In genomic region chr9:114371717-114372116, GRCm38 (mm10) we compare ENCODE assay signal across 20 mouse cellular contexts. TPM values are rescaled to one million over a fixed set of nuclear protein-coding genes. Genes with fewer than 3 reads are reported as not detected.
DNase-seq lines count a peak whose midpoint lies in the region; ATAC-seq and TF ChIP-seq lines count a peak whose summit lies in the region.
"Not testable (repeated sequence)": the region's sequence is repeated elsewhere in the genome, so short reads cannot be mapped to it uniquely, and the experiment has no call there.
"Had no signal": no experiment of that assay in that cellular context is flagged by ENCODE, and none has a peak within 500 bp of the region (broad histone marks: within the 10 kb centered on the region; RNA-seq: fewer than 3 reads in every experiment).

No protein-coding gene starts in this region.

- TF ChIP-seq POLR2A in CH12.LX (IDR thresholded peaks at IDR 0.05; ENCODE audit: low read depth, low read length): not testable (repeated sequence)

- H3K4me1 ChIP-seq in CH12.LX (ENCODE audit: control insufficient read depth in 1 of 2, insufficient read depth in 2 of 2); forebrain, embryonic 14.5 days (ENCODE audit: control insufficient read depth, insufficient read depth, low read length); intestine, postnatal 0 days (replicated peaks; ENCODE audit: control insufficient read depth, insufficient read depth, low read length); liver, embryonic 14.5 days (replicated peaks; ENCODE audit: control insufficient read depth in 2 of 2, insufficient read depth in 2 of 2, low read length in 1 of 2); midbrain, postnatal 0 days (ENCODE audit: insufficient read depth, low read length); stomach, postnatal 0 days (replicated peaks; ENCODE audit: control insufficient read depth, insufficient read depth): not testable (repeated sequence)

- dilution Hi-C loops in CH12.LX (cut with MboI; ENCODE audit: extremely low pct_ligation_motif_present, extremely low pct_unique_long_range_greater_than_20kb, low sequenced_read_pairs): not testable (repeated sequence)

- 20% methylated on average over 5 of the region's 5 CpGs for WGBS in forebrain, embryonic 14.5 days
- 33% methylated on average over 5 of the region's 5 CpGs for WGBS in intestine, postnatal 0 days
- 29% methylated on average over 5 of the region's 5 CpGs for WGBS in liver, embryonic 14.5 days (ENCODE audit: insufficient replicate concordance)
- WGBS in midbrain, postnatal 0 days: 32% methylated on average over 5 of the region's 5 CpGs
- WGBS in stomach, postnatal 0 days: 27% methylated on average over 5 of the region's 5 CpGs

- not testable (repeated sequence) for TF ChIP-seq EP300 in CH12.LX (IDR thresholded peaks at IDR 0.05; ENCODE audit: low read length); liver, embryonic 14.5 days (IDR thresholded peaks at IDR 0.05; ENCODE audit: low read depth); stomach, postnatal 0 days (optimal IDR thresholded peaks at IDR 0.05)

- H3K27ac ChIP-seq in CH12.LX (ENCODE audit: insufficient read depth, low read depth); forebrain, embryonic 14.5 days (ENCODE audit: low read depth, low read length); intestine, postnatal 0 days (ENCODE audit: low read depth, low read length); liver, embryonic 14.5 days; midbrain, postnatal 0 days (ENCODE audit: low read depth, low read length); stomach, postnatal 0 days (replicated peaks): not testable (repeated sequence)

- H3K9me3 ChIP-seq in CH12.LX (replicated peaks; ENCODE audit: low read length); forebrain, embryonic 14.5 days (replicated peaks; ENCODE audit: control insufficient read depth, low read length); intestine, postnatal 0 days (ENCODE audit: control insufficient read depth); liver, embryonic 14.5 days (ENCODE audit: control insufficient read depth, low read length); midbrain, postnatal 0 days (ENCODE audit: low read length); stomach, postnatal 0 days (ENCODE audit: control insufficient read depth, low read length): not testable (repeated sequence)

- peak in 1 of 2 experiments; percentile 48; a peak in 2 of 4 replicates for TF ChIP-seq CTCF in CH12.LX (conservative IDR thresholded peaks at IDR 0.05 in 1 of 2, IDR thresholded peaks at IDR 0.05 in 1 of 2; ENCODE audit: low read depth in 2 of 2, low read length in 2 of 2)
- peak; percentile 59 for TF ChIP-seq CTCF in intestine, postnatal 0 days (IDR thresholded peaks at IDR 0.05; ENCODE audit: low read depth)
- TF ChIP-seq CTCF in liver, embryonic 14.5 days (IDR thresholded peaks at IDR 0.05; ENCODE audit: low read depth): peak; percentile 53
- TF ChIP-seq CTCF in midbrain, postnatal 0 days (IDR thresholded peaks at IDR 0.05): peak; percentile 44
- TF ChIP-seq CTCF in stomach, postnatal 0 days (IDR thresholded peaks at IDR 0.05; ENCODE audit: low read depth): peak; percentile 25; the same call in 1 of the 2 replicates

- DNase-seq in CH12.LX (ENCODE audit: extremely low read depth) (peak; percentile 43), ZHBTc4 (ENCODE audit: low read depth, low spot score) (peak; percentile 72)
- peak; percentile 24 for DNase-seq in forebrain, embryonic 14.5 days (ENCODE audit: low spot score)
- DNase-seq in liver, embryonic 14.5 days (ENCODE audit: low read depth in 3 of 3, low spot score in 3 of 3); stomach, postnatal 0 days (ENCODE audit: low spot score): not testable (repeated sequence)
- peak; percentile 52 for DNase-seq in midbrain, postnatal 0 days (ENCODE audit: low spot score)

- in situ Hi-C loops in CH12.LX (cut with MboI; ENCODE audit: low pct_ligation_motif_present, low pct_unique_long_range_greater_than_20kb, low sequenced_read_pairs): not testable (repeated sequence)

- not testable (repeated sequence) for ATAC-seq in forebrain, embryonic 14.5 days; intestine, postnatal 0 days; liver, embryonic 14.5 days (ENCODE audit: insufficient read depth); midbrain, postnatal 0 days (ENCODE audit: low FRiP score); stomach, postnatal 0 days (ENCODE audit: low FRiP score, low TSS enrichment)

- not testable (repeated sequence) for H3K79me2 ChIP-seq in CH12.LX (replicated peaks; ENCODE audit: control insufficient read depth, extremely low read depth, insufficient read depth, poor library complexity, severe bottlenecking)

- peaks cover 21 to 34% of the 10 kb centered on the region in 2 experiments for H3K36me3 ChIP-seq in CH12.LX (replicated peaks in 1 of 2; ENCODE audit: control insufficient read depth in 1 of 2, insufficient read depth in 1 of 2, low read length in 1 of 2)
- not testable (repeated sequence) for H3K36me3 ChIP-seq in forebrain, embryonic 14.5 days (ENCODE audit: control insufficient read depth, insufficient read depth, low read length); intestine, postnatal 0 days (ENCODE audit: control insufficient read depth, insufficient read depth); liver, embryonic 14.5 days (replicated peaks; ENCODE audit: control insufficient read depth, insufficient read depth, low read depth); midbrain, postnatal 0 days (ENCODE audit: insufficient read depth, low read length); stomach, postnatal 0 days (ENCODE audit: control insufficient read depth, insufficient read depth, low read length)

- not testable (repeated sequence) for H3K27me3 ChIP-seq in CH12.LX (replicated peaks); forebrain, embryonic 14.5 days (replicated peaks; ENCODE audit: control insufficient read depth, insufficient read depth, low read length); intestine, postnatal 0 days (replicated peaks; ENCODE audit: control insufficient read depth, insufficient read depth, low read length); liver, embryonic 14.5 days (ENCODE audit: control insufficient read depth, insufficient read depth, low read length); midbrain, postnatal 0 days (ENCODE audit: insufficient read depth, low read length); stomach, postnatal 0 days (ENCODE audit: control insufficient read depth, insufficient read depth, low read length)

- H3K4me2 ChIP-seq in CH12.LX (ENCODE audit: insufficient read depth, low read depth, poor library complexity, severe bottlenecking); forebrain, embryonic 14.5 days (ENCODE audit: low read length); intestine, postnatal 0 days (replicated peaks; ENCODE audit: low read depth); liver, embryonic 14.5 days (ENCODE audit: low read depth); midbrain, postnatal 0 days (ENCODE audit: low read depth, low read length, poor library complexity, severe bottlenecking); stomach, postnatal 0 days (replicated peaks; ENCODE audit: low read depth): not testable (repeated sequence)

- peak; percentile 27 for TF ChIP-seq RAD21 in CH12.LX (IDR thresholded peaks at IDR 0.05; ENCODE audit: low read depth, low read length)

- H3K9ac ChIP-seq in CH12.LX (ENCODE audit: insufficient read depth, low read depth); forebrain, embryonic 14.5 days (ENCODE audit: low read length); intestine, postnatal 0 days (ENCODE audit: low read depth, low read length); liver, embryonic 14.5 days (replicated peaks); midbrain, postnatal 0 days (replicated peaks; ENCODE audit: low read length, poor library complexity, severe bottlenecking); stomach, postnatal 0 days (ENCODE audit: low read length): not testable (repeated sequence)

- H3K4me3 ChIP-seq in CH12.LX (replicated peaks in 1 of 3; ENCODE audit: low read depth in 2 of 3, low read length in 2 of 3, poor library complexity in 1 of 3); forebrain, embryonic 14.5 days (ENCODE audit: low read depth, low read length); intestine, postnatal 0 days (ENCODE audit: low read depth, low read length); liver, embryonic 14.5 days (ENCODE audit: insufficient read depth in 1 of 2, low read depth in 2 of 2, low read length in 2 of 2); midbrain, postnatal 0 days (ENCODE audit: low read depth, low read length); stomach, postnatal 0 days (ENCODE audit: low read depth, low read length): not testable (repeated sequence)

RNA-seq across cellular contexts. Expression of gene Crtap, which starts 18.8 kb away (rescaled TPM):
- total RNA-seq in CH12.LX (2012; rRNA removed) (13.8 and 17.8 TPM in 2 replicates), CH12.LX (2014; rRNA removed) (19.2 and 20.6 TPM in 2 replicates)
- polyA plus RNA-seq in CH12.LX (2012; ENCODE audit: insufficient read length, low read depth): 25.2 and 27.7 TPM in 2 replicates
- 23.6 and 26.2 TPM in 2 replicates for polyA plus RNA-seq in forebrain, embryonic 14.5 days (2014; fragmentation: Nextera tagmentation; extraction: Ambion mirVana)
- polyA plus RNA-seq in intestine, postnatal 0 days (2015; fragmentation: Nextera tagmentation; extraction: Ambion mirVana): 57.3 and 58.3 TPM in 2 replicates
- polyA plus RNA-seq in liver, embryonic 14.5 days (2012; rRNA removed): 12.8 and 13.1 TPM in 2 replicates
- polyA plus RNA-seq in liver, embryonic 14.5 days (2014; fragmentation: Nextera tagmentation; extraction: Ambion mirVana): 13.7 and 19.6 TPM in 2 replicates
- total RNA-seq in midbrain, postnatal 0 days (2014; rRNA removed): 12.6 and 21.4 TPM in 2 replicates
- polyA plus RNA-seq in midbrain, postnatal 0 days (2015; fragmentation: Nextera tagmentation; extraction: Ambion mirVana): 25.8 and 26.0 TPM in 2 replicates
- 76.3 and 85.5 TPM in 2 replicates for polyA plus RNA-seq in stomach, postnatal 0 days (2015; fragmentation: Nextera tagmentation; extraction: Ambion mirVana)

RNA-seq across cellular contexts. Expression of gene Glb1, which starts 29.2 kb away (rescaled TPM):
- 33.9 and 40.7 TPM in 2 replicates for total RNA-seq in CH12.LX (2012; rRNA removed)
- 22.4 and 25.7 TPM in 2 replicates for total RNA-seq in CH12.LX (2014; rRNA removed)
- 32.4 and 35.4 TPM in 2 replicates for polyA plus RNA-seq in CH12.LX (2012; ENCODE audit: insufficient read length, low read depth)
- 25.9 and 26.3 TPM in 2 replicates for polyA plus RNA-seq in forebrain, embryonic 14.5 days (2014; fragmentation: Nextera tagmentation; extraction: Ambion mirVana)
- polyA plus RNA-seq in intestine, postnatal 0 days (2015; fragmentation: Nextera tagmentation; extraction: Ambion mirVana): 491 and 524 TPM in 2 replicates
- 10.2 and 10.5 TPM in 2 replicates for polyA plus RNA-seq in liver, embryonic 14.5 days (2012; rRNA removed)
- polyA plus RNA-seq in liver, embryonic 14.5 days (2014; fragmentation: Nextera tagmentation; extraction: Ambion mirVana): 13.1 TPM in 2 replicates
- total RNA-seq in midbrain, postnatal 0 days (2014; rRNA removed): 29.6 and 38.0 TPM in 2 replicates
- polyA plus RNA-seq in midbrain, postnatal 0 days (2015; fragmentation: Nextera tagmentation; extraction: Ambion mirVana): 32.1 and 35.3 TPM in 2 replicates
- polyA plus RNA-seq in stomach, postnatal 0 days (2015; fragmentation: Nextera tagmentation; extraction: Ambion mirVana): 27.1 and 28.2 TPM in 2 replicates

RNA-seq across cellular contexts. Expression of gene Tmppe, which starts 29.2 kb away (rescaled TPM):
- total RNA-seq in CH12.LX (2012; rRNA removed) (8.2 and 10.4 TPM in 2 replicates), CH12.LX (2014; rRNA removed) (2.4 and 3.2 TPM in 2 replicates)
- 5.7 and 7.3 TPM in 2 replicates for polyA plus RNA-seq in CH12.LX (2012; ENCODE audit: insufficient read length, low read depth)
- 1.7 and 1.8 TPM in 2 replicates for polyA plus RNA-seq in forebrain, embryonic 14.5 days (2014; fragmentation: Nextera tagmentation; extraction: Ambion mirVana)
- polyA plus RNA-seq in intestine, postnatal 0 days (2015; fragmentation: Nextera tagmentation; extraction: Ambion mirVana): 25.7 and 30.0 TPM in 2 replicates
- polyA plus RNA-seq in liver, embryonic 14.5 days (2012; rRNA removed): 1.2 TPM in 2 replicates
- 0.36 and 0.62 TPM in 2 replicates for polyA plus RNA-seq in liver, embryonic 14.5 days (2014; fragmentation: Nextera tagmentation; extraction: Ambion mirVana)
- 6.4 and 6.6 TPM in 2 replicates for total RNA-seq in midbrain, postnatal 0 days (2014; rRNA removed)
- 6.4 and 7.4 TPM in 2 replicates for polyA plus RNA-seq in midbrain, postnatal 0 days (2015; fragmentation: Nextera tagmentation; extraction: Ambion mirVana)
- 5.7 and 5.8 TPM in 2 replicates for polyA plus RNA-seq in stomach, postnatal 0 days (2015; fragmentation: Nextera tagmentation; extraction: Ambion mirVana)

RNA-seq across cellular contexts. Expression of gene Bcl2a1c, which starts 41.8 kb away (rescaled TPM):
- total RNA-seq in CH12.LX (2012; rRNA removed): 1.4 and 1.7 TPM in 2 replicates
- 1.8 TPM in 1 of 2 replicates, not detected in the other for total RNA-seq in CH12.LX (2014; rRNA removed)
- polyA plus RNA-seq in CH12.LX (2012; ENCODE audit: insufficient read length, low read depth): 4.8 and 8.2 TPM in 2 replicates
- not detected in 2 replicates for polyA plus RNA-seq in forebrain, embryonic 14.5 days (2014; fragmentation: Nextera tagmentation; extraction: Ambion mirVana)
- polyA plus RNA-seq in intestine, postnatal 0 days (2015; fragmentation: Nextera tagmentation; extraction: Ambion mirVana): not detected in 2 replicates
- polyA plus RNA-seq in liver, embryonic 14.5 days (2012; rRNA removed): not detected in 2 replicates
- not detected in 2 replicates for polyA plus RNA-seq in liver, embryonic 14.5 days (2014; fragmentation: Nextera tagmentation; extraction: Ambion mirVana)
- not detected in 2 replicates for total RNA-seq in midbrain, postnatal 0 days (2014; rRNA removed)
- polyA plus RNA-seq in midbrain, postnatal 0 days (2015; fragmentation: Nextera tagmentation; extraction: Ambion mirVana): not detected in 2 replicates
- polyA plus RNA-seq in stomach, postnatal 0 days (2015; fragmentation: Nextera tagmentation; extraction: Ambion mirVana): not detected in 2 replicates
- total RNA-seq: adrenal gland, postnatal 4 days; gastrocnemius, postnatal 36 days; heart, postnatal 25 days; megakaryocyte progenitor cell, adult 5-6 weeks had no signal
- polyA plus RNA-seq: embryonic facial prominence, embryonic 10.5 days; forebrain, embryonic 13.5 days; heart, embryonic 12.5 days; hindbrain, embryonic 14.5 days; limb, embryonic 13.5 days; midbrain, embryonic 13.5 days; Patski; stomach, embryonic 16.5 days; urinary bladder, adult 2 months had no signal

Comparison
In these comparisons a context has a peak if more than half of its experiments do, and no peak if none do; other contexts are left out.
1. RNA of gene Glb1, which starts 29.2 kb away (polyA plus RNA-seq): 491 to 524 TPM in intestine, postnatal 0 days; 32.4 to 35.4 TPM in CH12.LX, 32.1 to 35.3 TPM in midbrain, postnatal 0 days, 27.1 to 28.2 TPM in stomach, postnatal 0 days, 25.9 to 26.3 TPM in forebrain, embryonic 14.5 days and 10.2 to 13.1 TPM in liver, embryonic 14.5 days; every median in the first group is over 10 times any median in the second.